Mouse (Mus musculus) heart, embryonic 13.5 days (tissue): ENCODE measurements around the gene Tcam1. TPM values are rescaled to one million over a fixed set of nuclear protein-coding genes. Genes with fewer than 3 reads are reported as not detected.
"Not testable (repeated sequence)": the region's sequence is repeated elsewhere in the genome, so short reads cannot be mapped to it uniquely, and the experiment has no call there.

Experiments
- ATAC-seq: fragments of 200-750 bp; cut with Nextera tagmentation; 2 replicates; pipeline ENCODE4 v1.8.0; 2017; ENCODE audit warnings: moderate TSS enrichment; ENCODE audit not compliant: insufficient number of reproducible peaks, low FRiP score, low TSS enrichment; ENCODE audit errors: extremely low read depth
- H3K27ac ChIP-seq: fragments of 300-500 bp; sonication (generic); replicated peaks from 2 replicates; pipeline ENCODE4 v1.5.1; 2015; ENCODE audit warnings: moderate library complexity, mild to moderate bottlenecking, inconsistent platforms
- H3K27me3 ChIP-seq: fragments of 300-500 bp; sonication (generic); replicated peaks from 2 replicates; pipeline ENCODE4 v1.6.1; 2015; ENCODE audit warnings: mild to moderate bottlenecking, inconsistent platforms
- H3K36me3 ChIP-seq: fragments of 300-500 bp; sonication (generic); 2 replicates; pipeline ENCODE4 v1.6.1; 2015; ENCODE audit warnings: mild to moderate bottlenecking, inconsistent platforms
- H3K4me1 ChIP-seq: fragments of 300-500 bp; sonication (generic); 2 replicates; pipeline ENCODE4 v1.6.1; 2015; ENCODE audit warnings: inconsistent platforms
- H3K4me2 ChIP-seq: fragments of 300-500 bp; sonication (generic); 2 replicates; pipeline ENCODE4 v1.6.1; 2015; ENCODE audit warnings: inconsistent platforms, mild to moderate bottlenecking, moderate library complexity
- H3K4me3 ChIP-seq: fragments of 300-500 bp; sonication (generic); 2 replicates; pipeline ENCODE4 v1.5.1; 2015; ENCODE audit warnings: moderate library complexity, mild to moderate bottlenecking, inconsistent platforms
- H3K9ac ChIP-seq: fragments of 300-500 bp; sonication (generic); 2 replicates; pipeline ENCODE4 v1.6.1; 2015; ENCODE audit warnings: inconsistent platforms, mild to moderate bottlenecking, moderate library complexity
- H3K9me3 ChIP-seq: fragments of 300-500 bp; sonication (generic); 2 replicates; pipeline ENCODE4 v1.6.1; 2016; ENCODE audit warnings: inconsistent platforms
- WGBS: fragments of 180-500 bp; shearing (Covaris S2); methylation state at CpG from one replicate; pipeline ENCODE4 v1.1.7; 2015; ENCODE audit warnings: mixed read lengths; 5-methylcytosine and 5-hydroxymethylcytosine counted together
- polyA plus RNA-seq: library from polyadenylated mRNA; unstranded; fragments of >200 nt; fragmentation: Nextera tagmentation; extraction: Ambion mirVana; gene quantifications from 2 replicates; pipeline ENCODE4 v1.2.1, GENCODE M21; 2015

Gene Tcam1
- polyA plus RNA-seq = 0.06 and 0.13 TPM in 2 replicates

GRCm38 (mm10) chr11:106276454-106276853 lies at the start of gene Tcam1:
TSS of gene Tcam1 (plus strand) at chr11:106276672.
- H3K36me3 ChIP-seq = no peaks in the 10 kb centered on the region
- H3K9ac ChIP-seq = no peak within 1 kb of the TSS
- peak within 1 kb of the TSS; percentile 59 for H3K4me2 ChIP-seq
- H3K27me3 ChIP-seq = no peaks in the 10 kb centered on the region; the same call in 1 of the 2 replicates
- H3K27ac ChIP-seq = no peak within 1 kb of the TSS
- peaks cover 27% of the 10 kb centered on the region for H3K4me1 ChIP-seq
- no peak for ATAC-seq
- 6% methylated on average over 25 of the region's 25 CpGs for WGBS
- no peaks in the 10 kb centered on the region for H3K9me3 ChIP-seq
- peak within 1 kb of the TSS; percentile 24 for H3K4me3 ChIP-seq

GRCm38 (mm10) chr11:106233978-106234377 lies 42.5 kb upstream of the Tcam1 start:
- H3K27me3 ChIP-seq, H3K4me2 ChIP-seq, H3K9ac ChIP-seq, H3K9me3 ChIP-seq, H3K4me1 ChIP-seq, ATAC-seq, H3K27ac ChIP-seq, H3K4me3 ChIP-seq: not testable (repeated sequence)
- H3K36me3 ChIP-seq = peaks cover 87% of the 10 kb centered on the region
- WGBS = 79% methylated on average over 8 of the region's 8 CpGs

- H3K36me3 ChIP-seq = peaks cover 99% of the 10 kb centered on the region
- H3K4me1 ChIP-seq = no peaks in the 10 kb centered on the region
- ATAC-seq = no peak
- H3K27me3 ChIP-seq = no peaks in the 10 kb centered on the region
- H3K27ac ChIP-seq = no peak overlapping the region
- WGBS = 100% methylated on average over 1 of the region's 1 CpGs
- peaks cover 7% of the 10 kb centered on the region for H3K9me3 ChIP-seq
- no peak overlapping the region for H3K4me2 ChIP-seq
- H3K9ac ChIP-seq = no peak overlapping the region
- H3K4me3 ChIP-seq = no peak overlapping the region
Measured at GRCm38 (mm10) chr11:106246834-106247233, 29.6 kb upstream of the Tcam1 start.

GRCm38 (mm10) chr11:106249326-106249725 lies 27.1 kb upstream of the Tcam1 start:
- Histone ChIP-seq H3K36me3 (peaks cover 99% of the 10 kb centered on the region), H3K4me2 (no peak overlapping the region), H3K4me3 (no peak overlapping the region), H3K27ac (no peak overlapping the region), H3K9ac (no peak overlapping the region), H3K27me3 (no peaks in the 10 kb centered on the region), H3K9me3 (peaks cover 7% of the 10 kb centered on the region), H3K4me1 (peaks cover 3% of the 10 kb centered on the region)
- no peak for ATAC-seq
- WGBS = 81% methylated on average over 7 of the region's 7 CpGs

- H3K36me3 ChIP-seq = peaks cover 73% of the 10 kb centered on the region
- H3K27ac ChIP-seq = peak overlapping the region; percentile 74; the same call in 1 of the 2 replicates
- peaks cover 25% of the 10 kb centered on the region for H3K4me1 ChIP-seq
- H3K9me3 ChIP-seq = no peaks in the 10 kb centered on the region
- 15% methylated on average over 2 of the region's 2 CpGs for WGBS
- peak overlapping the region; percentile 99 for H3K4me2 ChIP-seq
- ATAC-seq = no peak
- H3K9ac ChIP-seq = peak overlapping the region; percentile 89
- H3K27me3 ChIP-seq = no peaks in the 10 kb centered on the region
- peak overlapping the region; percentile 80 for H3K4me3 ChIP-seq
Measured at GRCm38 (mm10) chr11:106254767-106255166, 21.7 kb upstream of the Tcam1 start.

GRCm38 (mm10) chr11:106255174-106255573 lies 21.3 kb upstream of the Tcam1 start:
- H3K4me3 ChIP-seq = peak overlapping the region; percentile 80
- H3K4me2 ChIP-seq = peak overlapping the region; percentile 99
- no peaks in the 10 kb centered on the region for H3K27me3 ChIP-seq
- peaks cover 70% of the 10 kb centered on the region for H3K36me3 ChIP-seq
- peaks cover 25% of the 10 kb centered on the region for H3K4me1 ChIP-seq
- peak overlapping the region; percentile 74 for H3K27ac ChIP-seq
- WGBS = 2% methylated on average over 22 of the region's 22 CpGs
- H3K9me3 ChIP-seq = no peaks in the 10 kb centered on the region
- no peak for ATAC-seq
- H3K9ac ChIP-seq = peak overlapping the region; percentile 89

GRCm38 (mm10) chr11:106255685-106256451 lies 20.6 kb upstream of the Tcam1 start, which contains the start of the genes Ftsj3 and Psmc5:
TSS of gene Ftsj3 (minus strand) at chr11:106256079.
TSS of gene Psmc5 (plus strand) at chr11:106256154.
- peak within 1 kb of the TSS; percentile 89 for H3K9ac ChIP-seq
- peak; percentile 85 for ATAC-seq
- H3K4me3 ChIP-seq = peak within 1 kb of the TSS; percentile 80
- H3K27ac ChIP-seq = peak within 1 kb of the TSS; percentile 74
- peaks cover 25% of the 10 kb centered on the region for H3K4me1 ChIP-seq
- peaks cover 68% of the 10 kb centered on the region for H3K36me3 ChIP-seq
- no peaks in the 10 kb centered on the region for H3K9me3 ChIP-seq
- H3K27me3 ChIP-seq = no peaks in the 10 kb centered on the region
- H3K4me2 ChIP-seq = peak within 1 kb of the TSS; percentile 99
- under 1% methylated on average over 42 of the region's 42 CpGs for WGBS

- peak overlapping the region; percentile 74; the same call in 1 of the 2 replicates for H3K27ac ChIP-seq
- peaks cover 68% of the 10 kb centered on the region for H3K36me3 ChIP-seq
Measured at GRCm38 (mm10) chr11:106256775-106257174, 19.7 kb upstream of the Tcam1 start.

GRCm38 (mm10) chr11:106260826-106261450 lies 15.5 kb upstream of the Tcam1 start:
- ATAC-seq = no peak
- 71% methylated on average over 14 of the region's 14 CpGs for WGBS
- H3K9me3 ChIP-seq = no peaks in the 10 kb centered on the region
- H3K27me3 ChIP-seq = no peaks in the 10 kb centered on the region
- peaks cover 83% of the 10 kb centered on the region for H3K36me3 ChIP-seq
- H3K9ac ChIP-seq = no peak overlapping the region
- no peak overlapping the region for H3K27ac ChIP-seq
- H3K4me3 ChIP-seq = no peak overlapping the region
- H3K4me1 ChIP-seq = peaks cover 13% of the 10 kb centered on the region
- H3K4me2 ChIP-seq = no peak overlapping the region

More at GRCm38 (mm10) chr11:106256775-106257174, 19.7 kb upstream of the Tcam1 start:
- H3K4me3 ChIP-seq = peak overlapping the region; percentile 80
- H3K9ac ChIP-seq = peak overlapping the region; percentile 89
- H3K4me2 ChIP-seq = peak overlapping the region; percentile 99
- no peaks in the 10 kb centered on the region for H3K27me3 ChIP-seq
- no peaks in the 10 kb centered on the region for H3K9me3 ChIP-seq
- H3K4me1 ChIP-seq = peaks cover 25% of the 10 kb centered on the region
- ATAC-seq = no peak
- 55% methylated on average over 5 of the region's 5 CpGs for WGBS

GRCm38 (mm10) chr11:106263963-106264362 lies 12.5 kb upstream of the Tcam1 start:
- H3K4me3 ChIP-seq = no peak overlapping the region
- peaks cover 85% of the 10 kb centered on the region for H3K36me3 ChIP-seq
- no peak for ATAC-seq
- 91% methylated on average over 9 of the region's 9 CpGs for WGBS
- H3K9me3 ChIP-seq = no peaks in the 10 kb centered on the region
- H3K4me2 ChIP-seq = no peak overlapping the region
- no peaks in the 10 kb centered on the region for H3K27me3 ChIP-seq
- H3K4me1 ChIP-seq = peaks cover 19% of the 10 kb centered on the region
- H3K27ac ChIP-seq = no peak overlapping the region
- H3K9ac ChIP-seq = no peak overlapping the region

GRCm38 (mm10) chr11:106264988-106265387 lies 11.5 kb upstream of the Tcam1 start:
- 91% methylated on average over 15 of the region's 15 CpGs for WGBS
- H3K36me3 ChIP-seq = peaks cover 76% of the 10 kb centered on the region
- no peak overlapping the region for H3K9ac ChIP-seq
- no peak overlapping the region for H3K4me3 ChIP-seq
- H3K27ac ChIP-seq = no peak overlapping the region
- H3K27me3 ChIP-seq = no peaks in the 10 kb centered on the region
- H3K4me1 ChIP-seq = peaks cover 26% of the 10 kb centered on the region
- H3K9me3 ChIP-seq = no peaks in the 10 kb centered on the region
- no peak overlapping the region for H3K4me2 ChIP-seq
- ATAC-seq = no peak
